Mouse (Mus musculus): ENCODE results near the gene Pram1.
A peak's percentile ranks its signal among the peaks of the same experiment; 100 is the strongest.
"Not testable (repeated sequence)": the region's sequence is repeated elsewhere in the genome, so short reads cannot be mapped to it uniquely, and the experiment has no call there.

Gene Pram1

DNA sequence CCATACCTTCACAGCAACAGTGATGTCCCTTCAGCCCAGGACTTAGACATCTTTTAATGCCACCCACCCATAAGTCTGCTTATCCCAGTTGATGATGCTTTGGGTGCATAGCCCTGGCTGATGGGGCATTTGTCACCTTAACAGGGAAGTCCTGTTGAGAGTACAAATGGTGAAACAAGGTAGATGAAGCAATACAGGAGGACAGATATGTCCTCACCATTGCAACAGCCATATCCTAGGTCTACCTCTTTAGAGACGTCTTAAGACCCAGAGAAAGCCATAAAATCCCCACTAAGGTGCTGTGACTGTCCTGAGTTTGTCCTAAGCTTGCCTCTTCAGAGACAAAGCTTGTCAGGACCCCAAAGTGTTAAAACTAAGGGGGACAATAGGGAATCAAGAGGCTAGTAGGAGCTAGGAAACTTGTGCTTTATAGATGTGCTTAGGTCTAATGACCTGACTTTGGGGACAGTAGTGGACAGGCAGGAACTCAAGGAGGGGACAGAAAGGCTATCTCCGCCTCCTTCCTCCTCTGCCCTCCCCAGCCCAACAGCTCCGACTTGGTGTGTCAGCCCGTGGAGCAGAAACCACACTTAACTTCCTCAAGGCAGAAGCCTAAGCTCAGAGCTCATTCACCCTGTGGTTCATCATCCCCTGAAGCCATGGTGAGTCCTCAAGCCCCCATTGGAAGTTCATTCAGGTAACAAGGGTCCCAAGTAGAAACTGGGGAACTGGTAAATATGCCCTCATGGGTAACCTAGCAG, at the start of gene Pram1:
Pram1 (plus strand) TSS at position 541 of the 761 bp plus-strand sequence.
- no peak for DNase-seq (ENCODE audit: extremely low spot score)

DNA sequence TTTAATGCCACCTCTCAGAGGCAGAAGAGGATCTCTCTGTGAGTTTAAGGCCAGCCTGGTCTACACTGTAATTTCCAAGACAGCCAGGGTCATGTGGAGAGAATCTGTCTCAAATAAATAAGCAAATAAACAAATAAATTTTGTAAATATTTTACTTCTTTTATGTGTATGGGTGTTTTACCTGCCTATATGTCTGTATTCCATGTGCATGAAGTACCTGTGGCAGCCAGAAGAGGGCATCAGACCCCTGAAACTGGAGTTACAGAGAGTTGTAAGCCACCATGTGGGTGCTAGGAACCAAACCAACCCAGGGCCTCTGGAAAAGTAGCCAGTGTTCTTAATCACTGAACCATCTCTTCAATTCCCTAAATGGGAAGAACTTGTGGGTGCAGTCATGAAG, 40.6 kb upstream of the Pram1 start:
- DNase-seq (ENCODE audit: extremely low spot score) = no peak

DNA sequence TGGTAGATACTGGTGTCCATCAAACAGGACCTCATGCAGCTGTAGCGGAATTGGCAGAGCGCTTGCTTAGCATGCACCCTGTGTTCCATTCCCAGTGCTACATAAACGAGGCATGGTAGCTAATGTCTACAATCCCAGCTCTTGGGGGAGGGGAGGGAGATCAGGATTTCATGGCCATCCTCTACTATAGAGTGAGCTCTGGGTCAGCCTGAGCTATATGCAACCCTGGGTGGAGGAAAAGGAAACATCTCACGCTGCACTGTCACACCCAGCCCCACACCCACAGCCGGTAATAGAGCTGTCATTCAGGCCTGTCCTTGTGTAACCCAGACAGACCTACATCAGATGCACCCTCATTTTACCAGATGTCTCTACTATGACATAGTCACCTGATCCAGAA, 39.4 kb upstream of the Pram1 start:
- DNase-seq (ENCODE audit: extremely low spot score) = no peak

DNA sequence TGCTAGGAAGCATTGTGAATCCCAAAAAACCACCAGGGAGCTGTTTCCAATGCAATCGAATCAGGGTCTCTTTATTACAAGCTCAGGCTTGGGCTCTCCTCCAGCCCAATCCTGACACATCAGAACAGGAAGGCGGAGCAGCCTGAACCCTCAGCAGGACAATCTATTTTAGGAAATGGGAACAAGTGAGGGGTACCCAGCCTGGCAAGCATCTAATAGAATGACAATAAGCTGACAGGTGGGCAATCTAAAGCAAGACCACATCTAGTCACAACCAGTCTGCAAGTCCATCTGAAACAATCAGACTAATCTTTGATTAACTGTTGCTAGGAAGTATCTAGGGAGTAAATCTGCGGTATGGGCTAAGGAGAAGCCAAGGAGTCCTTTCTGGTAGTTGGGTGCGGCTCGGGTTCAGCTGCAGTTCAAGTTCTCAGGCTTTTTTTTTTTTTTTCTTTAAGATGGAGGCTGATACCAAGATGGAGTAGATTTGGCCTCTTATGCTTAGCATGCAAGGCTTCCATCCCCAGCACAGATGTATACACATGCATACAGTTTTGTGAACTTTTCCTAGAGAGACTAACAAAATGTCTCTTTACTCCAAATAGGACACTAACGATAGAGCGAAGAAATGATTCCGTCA, 37.9 kb upstream of the Pram1 start:
- no peak for DNase-seq (ENCODE audit: extremely low spot score)

DNA sequence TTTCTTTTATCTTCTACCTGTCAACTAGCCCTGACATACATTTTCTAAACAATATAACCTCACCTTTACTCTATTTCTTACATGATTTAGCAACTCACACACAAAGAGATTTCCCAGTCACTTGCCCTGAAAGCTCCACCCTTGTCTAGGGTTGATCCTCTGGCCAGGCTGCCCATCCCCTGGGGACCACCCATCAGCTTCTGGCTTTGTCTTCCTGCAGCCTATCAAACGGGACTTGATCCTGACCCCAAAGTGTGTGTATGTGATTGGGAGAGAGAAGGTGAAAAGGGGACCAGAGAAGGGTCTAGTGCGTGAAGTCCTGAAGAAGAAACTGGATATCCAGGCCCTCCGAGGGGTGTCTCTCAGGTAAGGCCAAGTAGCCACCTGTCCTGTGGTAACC, 37.0 kb upstream of the Pram1 start:
- DNase-seq (ENCODE audit: extremely low spot score) = no peak

DNA sequence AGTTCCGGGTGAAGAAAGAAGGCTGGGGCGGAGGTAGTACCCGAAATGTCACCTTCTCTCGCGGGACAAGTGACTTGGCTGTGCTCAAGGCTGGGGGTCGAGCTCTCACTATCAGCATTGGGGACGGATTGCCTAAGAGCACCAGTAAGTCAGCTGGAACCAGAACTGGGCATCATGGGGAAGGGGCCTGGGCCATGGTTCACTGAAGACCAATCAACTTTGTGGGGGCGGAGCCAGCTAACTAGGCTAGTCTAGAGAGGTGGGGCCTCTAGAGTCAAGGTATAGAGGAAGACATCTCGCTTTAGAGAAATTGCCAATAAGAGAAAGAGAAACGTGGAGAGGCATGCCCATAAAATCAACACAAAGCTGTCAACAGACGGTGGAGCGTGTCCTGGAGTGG, 35.9 kb upstream of the Pram1 start:
- DNase-seq (ENCODE audit: extremely low spot score) = no peak

DNA sequence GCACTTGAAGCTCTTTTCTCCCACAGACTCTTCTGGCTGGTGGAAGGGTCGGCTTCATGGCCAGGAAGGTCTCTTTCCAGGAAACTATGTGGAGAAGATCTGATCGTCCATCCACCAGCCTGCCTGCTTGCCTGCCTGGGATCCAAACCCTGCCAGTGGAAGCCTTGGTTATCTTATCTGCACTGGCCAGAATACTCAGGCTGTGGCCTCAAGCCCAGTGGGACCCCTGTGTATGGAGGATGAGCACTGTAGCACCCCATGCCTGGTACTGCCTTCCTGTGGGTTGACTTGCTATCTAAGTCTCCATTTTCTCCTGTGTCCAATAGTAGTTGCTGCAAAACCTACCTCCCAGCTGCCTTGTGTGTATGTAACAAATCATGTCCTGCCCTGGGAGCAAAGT, 30.6 kb upstream of the Pram1 start:
- no peak for DNase-seq (ENCODE audit: extremely low spot score)

DNA sequence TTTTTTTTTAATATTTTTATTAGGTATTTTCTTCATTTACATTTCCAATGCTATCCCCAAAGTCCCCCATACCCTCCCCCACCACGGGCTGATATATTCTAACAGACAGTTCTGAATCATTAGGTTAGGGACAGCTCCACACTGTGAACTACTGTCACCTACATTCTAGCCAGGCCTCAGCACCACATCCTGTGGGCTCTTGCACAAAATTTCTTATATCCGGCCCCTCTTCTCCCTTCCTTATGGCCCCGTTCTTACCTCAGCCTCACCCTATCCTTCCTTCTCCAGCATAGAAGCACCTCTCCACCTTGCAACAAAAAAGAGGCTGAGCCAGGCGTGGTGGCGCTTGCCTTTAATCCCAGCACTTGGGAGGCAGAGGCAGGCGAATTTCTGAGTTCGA, 27.3 kb upstream of the Pram1 start:
- no peak for DNase-seq (ENCODE audit: extremely low spot score)

DNA sequence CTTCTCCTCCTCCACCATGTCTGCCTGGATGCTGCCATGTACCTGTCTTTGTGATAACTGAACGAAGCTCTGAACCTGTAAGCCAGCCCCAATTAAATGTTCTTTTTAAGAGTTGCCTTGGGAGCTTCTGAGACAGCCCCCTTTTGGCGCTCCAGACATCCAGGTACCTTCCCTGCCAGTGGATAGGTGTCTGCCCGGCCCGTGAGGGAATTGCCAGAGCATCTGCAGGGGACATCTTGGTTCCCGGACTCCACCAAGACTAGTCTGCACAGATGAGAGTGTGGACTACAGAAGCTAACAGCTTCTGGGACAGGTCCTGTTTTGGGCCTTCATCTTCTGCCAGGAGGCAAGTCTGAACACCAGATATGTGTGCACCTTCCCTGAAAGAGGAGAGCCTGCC, 24.1 kb upstream of the Pram1 start:
- DNase-seq (ENCODE audit: extremely low spot score) = not testable (repeated sequence)

DNA sequence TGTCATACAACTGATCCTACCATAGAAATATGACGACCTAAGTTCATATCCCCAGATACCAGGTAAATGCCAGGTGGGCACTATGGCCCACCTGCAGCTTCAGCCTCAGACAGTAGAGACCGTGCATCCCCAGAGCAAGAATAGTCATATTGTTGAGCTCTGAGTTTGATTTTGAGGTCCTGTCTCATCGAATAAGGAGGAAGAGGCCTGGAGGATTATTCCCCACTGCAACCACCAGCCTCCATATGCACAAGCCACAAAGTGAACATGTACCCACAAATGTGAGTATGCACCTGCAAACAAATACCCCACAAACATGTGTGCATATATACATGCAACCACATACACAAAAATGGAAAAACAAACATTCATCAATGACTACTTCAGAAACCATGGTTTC, 10.6 kb upstream of the Pram1 start:
- no peak for DNase-seq (ENCODE audit: extremely low spot score)

DNA sequence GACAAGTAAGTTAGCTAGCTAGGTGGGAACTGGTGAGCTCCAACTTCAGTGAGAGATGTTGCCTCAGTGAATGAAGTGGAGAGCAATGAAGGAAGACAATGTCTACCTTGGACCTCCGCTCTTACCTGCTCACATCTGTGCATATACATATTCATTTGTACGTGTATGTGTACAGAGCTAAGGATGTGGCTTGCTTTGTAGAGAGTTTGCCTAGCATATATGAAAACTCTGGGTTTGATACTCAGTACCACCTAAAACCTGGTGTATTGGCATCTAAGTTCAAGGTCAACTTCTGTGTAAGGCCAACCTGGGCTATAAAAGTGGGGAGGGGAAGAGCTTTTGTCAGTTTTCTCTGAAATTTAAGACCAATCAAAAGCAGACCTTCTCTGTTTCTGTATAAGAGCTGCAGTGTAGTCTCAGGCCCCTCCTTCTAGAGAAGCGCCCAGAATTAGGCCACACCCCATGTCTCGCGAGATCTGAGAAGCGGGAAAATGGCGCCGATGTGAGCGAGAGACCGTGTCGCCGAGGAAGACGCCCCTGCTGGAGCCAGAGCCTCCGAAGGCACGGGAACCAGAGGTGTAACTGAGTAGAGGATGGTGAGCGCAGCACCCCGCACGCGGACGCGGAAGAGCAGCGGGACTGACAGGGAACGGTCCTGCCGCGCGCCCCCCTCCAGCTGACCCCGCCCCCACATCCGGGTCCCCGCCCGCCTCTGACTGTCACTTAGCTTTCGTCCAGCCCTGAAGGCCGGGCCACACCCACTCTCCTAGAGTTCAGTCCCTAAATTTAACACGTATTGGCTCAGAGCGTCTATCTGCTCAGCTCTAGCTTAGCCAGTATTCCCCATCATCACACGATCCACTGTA, 9.0 kb upstream of the Pram1 start, which contains the start of gene Zfp414:
Zfp414 (plus strand) TSS at position 470 of the 866 bp plus-strand sequence.
- peak; percentile 94 for DNase-seq (ENCODE audit: extremely low spot score)

DNA sequence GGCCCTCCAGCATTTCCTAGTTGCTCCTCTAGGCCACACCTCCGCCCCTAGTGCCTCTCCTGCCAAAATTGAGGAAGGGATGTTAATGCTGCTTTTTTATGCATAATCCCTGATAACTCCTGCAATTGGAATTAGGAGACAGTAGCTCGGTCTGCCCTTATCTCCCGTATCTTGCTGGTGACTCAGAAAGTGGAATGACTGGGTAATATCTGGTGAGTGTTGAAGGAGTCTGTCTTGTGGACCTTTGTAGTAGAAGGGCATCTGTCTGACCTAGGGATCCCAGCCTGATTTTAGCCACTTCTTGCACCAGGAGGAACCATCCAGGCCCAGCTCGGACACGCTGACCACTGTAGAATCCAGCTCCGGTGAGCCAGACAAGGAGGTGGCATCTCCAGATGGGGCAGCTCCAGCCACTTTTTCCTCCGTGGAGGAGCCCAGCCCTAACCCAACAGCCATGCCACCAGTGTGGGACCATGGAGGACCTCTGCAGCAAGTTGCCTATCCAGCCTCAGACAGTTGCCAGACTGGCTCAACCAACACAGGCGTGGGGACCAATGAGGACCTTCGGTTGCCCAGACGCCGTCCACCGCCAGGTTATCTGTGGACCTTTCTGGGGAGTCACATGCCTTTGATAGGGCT, 8.2 kb upstream of the Pram1 start:
- no peak for DNase-seq (ENCODE audit: extremely low spot score)

DNA sequence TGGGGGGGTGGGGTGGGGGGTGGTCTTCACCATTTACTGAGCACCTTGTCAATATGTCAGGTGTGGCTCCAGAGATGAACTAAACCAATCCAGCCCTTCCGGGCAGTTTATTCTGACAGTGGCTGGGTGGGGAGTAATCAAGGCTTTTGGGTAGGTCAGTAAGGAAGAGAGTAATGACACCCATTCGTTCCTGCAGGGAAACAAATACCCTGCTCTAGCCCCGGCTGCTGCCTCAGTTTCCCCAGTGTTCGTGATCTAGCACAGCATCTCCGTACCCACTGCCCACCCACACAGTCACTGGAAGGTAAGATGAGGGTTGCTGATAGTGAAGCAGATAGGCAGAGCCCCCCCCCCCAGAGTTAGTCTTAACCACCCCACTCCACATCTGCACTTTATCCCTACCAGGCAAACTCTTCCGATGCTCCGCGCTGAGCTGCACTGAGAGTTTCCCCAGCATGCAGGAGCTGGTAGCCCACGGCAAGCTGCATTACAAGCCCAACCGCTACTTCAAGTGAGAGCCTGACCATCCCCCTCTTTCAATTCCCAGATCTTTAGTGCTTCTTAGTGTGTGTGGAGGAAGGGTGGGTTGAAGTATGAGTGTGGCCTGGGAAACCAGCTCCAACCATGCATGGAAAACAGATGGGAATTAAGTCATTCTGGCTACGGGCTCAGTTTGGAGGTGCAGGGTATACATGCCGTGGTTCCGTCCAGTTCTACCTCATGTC, 7.5 kb upstream of the Pram1 start:
- no peak for DNase-seq (ENCODE audit: extremely low spot score)

DNA sequence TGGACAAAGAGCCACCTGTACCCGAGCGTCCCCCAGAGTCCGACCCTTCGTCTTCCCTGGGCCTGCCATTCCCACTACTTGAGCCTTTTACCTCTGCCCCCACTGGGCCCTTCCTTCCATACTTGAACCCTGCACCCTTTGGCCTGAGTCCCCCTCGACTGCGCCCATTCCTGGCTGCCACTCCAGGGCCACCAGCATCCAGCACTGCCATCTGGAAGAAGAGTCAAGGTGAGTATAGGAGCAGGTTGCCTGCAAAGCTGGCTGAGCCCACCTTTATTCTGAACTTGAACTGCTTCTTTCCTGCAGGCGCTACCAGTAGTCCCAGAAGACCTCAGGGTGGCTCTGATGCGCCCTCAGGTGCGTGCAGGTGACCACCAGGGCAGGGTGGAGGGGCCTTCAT, 6.6 kb upstream of the Pram1 start:
- no peak for DNase-seq (ENCODE audit: extremely low spot score)

DNA sequence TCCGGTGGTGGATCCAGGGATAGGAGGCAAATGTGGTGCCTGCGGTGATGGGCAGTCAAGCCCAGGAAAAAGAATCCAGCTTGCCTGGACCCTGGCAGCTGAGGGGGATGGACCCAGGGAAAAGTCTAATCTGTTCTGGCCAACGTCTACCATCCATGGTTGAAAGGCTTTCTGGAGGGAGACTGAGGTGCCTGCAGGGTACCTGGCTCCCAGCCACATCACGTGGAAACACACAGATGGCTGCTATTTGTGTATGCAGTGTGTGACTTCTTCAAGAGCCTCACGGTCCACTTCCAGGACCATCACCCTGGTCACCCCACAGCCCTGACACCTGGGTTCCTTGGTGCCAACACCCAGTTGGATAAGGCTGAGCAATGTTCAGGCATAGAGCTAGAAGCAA, 6.1 kb upstream of the Pram1 start:
- no peak for DNase-seq (ENCODE audit: extremely low spot score)

DNA sequence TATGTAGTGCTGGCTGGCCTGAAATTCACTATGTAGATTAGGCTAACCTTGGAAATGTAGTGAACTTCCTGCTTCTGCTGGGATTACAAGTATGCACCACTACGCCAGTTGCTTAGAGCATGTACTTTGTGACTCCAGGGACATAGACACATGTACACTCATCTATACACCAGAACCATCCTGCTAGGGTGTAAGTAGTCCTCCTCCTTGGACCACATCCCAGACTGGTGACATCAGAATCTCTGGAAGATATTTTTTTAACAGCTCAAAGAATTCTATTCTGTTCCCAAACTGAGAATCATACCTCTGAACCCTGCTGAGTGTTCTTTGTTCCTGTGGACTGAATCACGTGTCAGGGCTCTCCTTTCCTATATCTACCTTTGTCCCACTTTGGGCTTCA, 818 bp upstream of the Pram1 start:
- no peak for DNase-seq (ENCODE audit: extremely low spot score)

DNA sequence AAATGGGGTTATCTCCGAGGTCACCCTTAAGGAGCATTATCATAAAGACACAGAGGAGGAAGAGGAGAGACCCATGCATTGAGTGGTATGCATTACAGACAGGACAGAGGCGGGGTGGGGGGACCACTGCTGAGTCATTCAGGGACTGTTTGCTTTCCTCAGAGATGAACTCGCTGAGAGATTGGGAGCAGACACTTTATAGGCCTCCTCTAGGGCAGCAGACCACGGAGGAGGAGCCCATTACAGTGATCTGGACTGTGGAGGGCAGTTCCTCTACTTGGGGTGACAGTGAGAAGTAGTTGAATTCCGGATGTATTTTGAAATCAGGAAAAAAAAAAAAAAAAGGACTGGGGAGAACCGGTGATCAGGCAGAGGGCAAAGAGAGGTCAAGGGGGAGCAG, 1.9 kb downstream of the Pram1 start:
- no peak for DNase-seq (ENCODE audit: extremely low spot score)

DNA sequence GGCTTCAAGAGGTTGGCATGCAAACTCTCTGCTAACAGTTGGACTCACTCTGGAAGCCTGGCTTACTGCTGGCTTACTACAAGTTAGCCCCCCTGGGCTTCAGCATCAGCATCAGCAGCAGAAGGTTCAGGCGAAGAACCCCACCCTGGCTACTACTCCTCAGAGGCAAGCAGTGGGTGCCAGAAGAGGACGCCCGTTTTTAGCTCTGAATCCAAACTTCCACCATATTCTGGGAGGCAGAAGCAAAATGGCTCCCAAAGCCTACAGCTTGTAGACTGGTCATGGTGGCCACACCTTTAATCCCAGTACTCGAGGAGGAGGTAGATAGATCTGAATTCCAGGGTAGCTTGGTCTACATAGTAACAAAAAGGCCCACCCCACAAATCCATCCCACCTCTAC, 6.2 kb downstream of the Pram1 start:
- no peak for DNase-seq (ENCODE audit: extremely low spot score)

DNA sequence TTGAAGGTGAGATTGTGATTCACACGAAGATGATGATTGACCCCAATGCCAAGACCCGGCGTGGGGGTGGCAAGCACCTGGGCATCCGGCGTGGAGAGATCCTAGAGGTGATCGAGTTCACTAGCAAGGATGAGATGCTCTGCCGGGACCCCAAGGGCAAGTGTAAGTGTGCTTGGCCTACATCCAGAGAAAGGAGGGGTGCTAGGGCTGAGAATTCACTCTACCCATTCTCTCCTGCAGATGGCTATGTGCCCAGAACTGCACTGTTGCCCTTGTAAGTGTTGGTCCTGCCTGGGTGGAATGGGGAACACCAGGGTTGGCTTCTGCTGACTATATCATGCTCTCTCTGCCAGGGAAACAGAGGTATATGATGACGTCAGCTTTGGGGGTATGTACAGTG, 7.2 kb downstream of the Pram1 start:
- no peak for DNase-seq (ENCODE audit: extremely low spot score)

DNA sequence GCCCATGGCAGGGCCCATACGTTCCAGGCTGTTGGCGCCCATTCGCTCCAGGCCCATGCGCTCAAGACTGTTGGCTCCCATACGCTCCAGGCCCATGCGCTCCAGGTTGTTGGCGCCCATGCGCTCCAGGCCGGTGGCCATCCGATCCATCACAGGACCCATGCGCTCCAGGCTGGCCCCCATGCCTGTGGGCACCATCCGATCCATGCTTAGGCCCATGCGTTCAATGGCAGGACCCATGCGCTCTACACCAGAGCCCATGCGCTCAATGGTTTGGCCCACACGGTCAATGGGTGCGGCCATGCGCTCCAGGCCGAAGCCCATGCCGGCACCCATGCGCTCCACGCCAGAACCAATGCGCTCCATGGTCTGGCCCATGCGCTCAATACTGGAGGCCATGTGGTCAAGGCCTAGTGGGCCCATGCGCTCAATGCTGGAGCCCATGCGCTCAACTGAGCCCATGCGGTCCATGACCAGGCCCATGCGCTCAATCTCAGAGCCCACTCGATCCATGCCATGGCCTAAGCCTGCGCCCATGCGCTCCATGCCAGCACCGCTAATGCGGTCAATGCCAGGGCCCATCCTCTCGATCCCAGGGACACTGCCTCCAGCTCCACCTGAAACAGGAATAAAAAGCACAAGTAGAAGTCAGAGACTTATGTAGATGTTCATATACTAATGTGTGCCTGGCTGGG, 12.1 kb downstream of the Pram1 start:
- no peak for DNase-seq (ENCODE audit: extremely low spot score)

DNA sequence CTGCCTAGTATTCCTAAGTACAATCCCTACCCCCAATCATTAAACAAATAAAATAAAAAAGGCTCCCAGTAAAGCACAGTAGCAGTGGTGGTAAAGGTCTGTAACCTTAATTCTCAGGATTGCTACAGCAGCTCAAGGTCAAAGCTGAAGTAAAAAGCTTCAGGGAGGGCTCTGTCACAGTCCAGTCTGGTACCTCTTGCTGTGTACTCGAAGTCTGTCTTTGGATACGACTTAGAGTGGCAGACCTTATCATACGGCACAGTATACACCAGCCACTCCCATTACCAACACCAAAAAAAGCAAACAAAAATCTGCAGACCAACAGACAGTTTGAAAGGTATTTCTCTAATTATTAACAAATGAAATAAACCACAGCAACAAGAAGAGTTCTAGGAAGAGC, 29.0 kb downstream of the Pram1 start:
- no peak for DNase-seq (ENCODE audit: extremely low spot score)
